Mouse (Mus musculus) kidney, postnatal 36 days (tissue): ENCODE results near the gene Frmd4a.

ENCODE experiments used
- DNase-seq, 2 experiments: peaks; one replicate each; pipeline ENCODE4 v3.0.0; 2021 to 2022; ENCODE audit warnings: mixed read lengths in 2 of 2

Gene Frmd4a

GRCm38 (mm10) chr2:4449860-4450480 is 432.5 kb downstream of the Frmd4a start:
- DNase-seq = peak; percentile 2 to 8

- DNase-seq = peak; percentile 13 to 19
Measured at GRCm38 (mm10) chr2:4452590-4453400, 435.3 kb downstream of the Frmd4a start.

DNA sequence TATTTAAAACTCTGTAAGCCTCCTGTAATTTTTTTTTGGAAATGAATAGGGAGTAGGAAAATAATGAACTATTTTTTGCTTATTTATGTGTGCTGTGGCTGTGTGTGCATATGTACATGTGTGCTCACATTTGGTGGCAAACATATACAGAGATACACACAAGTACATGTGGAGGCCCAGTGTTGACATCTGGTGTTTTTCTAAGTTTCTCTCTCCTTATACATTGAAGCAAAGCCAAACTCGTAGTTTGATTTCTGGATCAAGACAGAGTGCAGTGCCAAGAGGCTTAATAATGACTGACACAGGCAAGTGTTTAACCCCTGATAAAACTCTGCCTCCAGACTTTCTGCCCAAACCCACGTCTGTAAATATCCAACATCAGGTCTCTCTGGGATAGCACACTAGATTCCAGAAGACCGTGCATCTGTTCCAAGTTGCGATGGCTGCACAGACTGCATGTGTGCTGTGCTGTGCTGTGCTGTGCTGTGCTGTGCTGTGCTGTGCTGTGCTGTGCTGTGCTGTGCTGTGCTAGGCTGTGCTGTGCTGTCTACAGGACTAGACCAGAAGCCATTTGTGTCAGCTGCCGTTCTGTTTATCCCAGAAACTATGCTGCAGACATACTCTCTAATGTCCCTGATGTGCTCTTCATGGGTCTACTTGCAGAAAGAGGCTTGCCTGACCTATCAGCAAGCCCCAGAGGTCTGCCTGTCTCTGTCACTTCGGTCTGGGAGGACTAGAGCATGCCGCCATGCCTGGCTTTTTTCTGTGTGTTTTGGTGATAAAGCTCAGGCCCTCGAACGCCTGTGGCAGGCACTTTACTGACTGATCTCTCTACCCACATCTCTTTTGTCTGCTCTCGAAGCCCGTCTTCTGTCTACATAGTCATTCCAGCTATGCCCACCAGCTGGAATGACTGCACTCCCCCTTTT is 437.8 kb downstream of the Frmd4a start:
- DNase-seq = no peak

DNA sequence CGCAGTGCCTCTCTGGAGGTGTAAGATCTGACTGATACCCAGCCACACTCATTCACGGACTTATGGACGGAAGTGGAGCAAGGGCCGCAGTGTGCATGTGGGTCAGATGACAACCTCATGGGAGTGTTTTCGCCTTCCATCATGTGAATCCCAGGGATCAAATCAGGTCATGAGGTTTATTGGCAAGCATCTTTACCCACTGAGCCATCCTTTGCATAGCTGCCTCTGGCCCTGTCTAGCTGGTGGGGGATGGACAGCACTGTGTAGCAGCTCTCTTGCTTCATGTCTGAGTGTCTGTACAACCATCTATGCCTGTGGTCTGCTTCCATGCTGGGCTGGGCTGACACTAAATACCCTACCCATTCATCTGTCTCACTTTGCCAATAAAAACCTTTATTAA is 443.4 kb downstream of the Frmd4a start:
- no peak for DNase-seq

- DNase-seq = no peak
Measured at GRCm38 (mm10) chr2:4461514-4461913, 444.0 kb downstream of the Frmd4a start.

DNA sequence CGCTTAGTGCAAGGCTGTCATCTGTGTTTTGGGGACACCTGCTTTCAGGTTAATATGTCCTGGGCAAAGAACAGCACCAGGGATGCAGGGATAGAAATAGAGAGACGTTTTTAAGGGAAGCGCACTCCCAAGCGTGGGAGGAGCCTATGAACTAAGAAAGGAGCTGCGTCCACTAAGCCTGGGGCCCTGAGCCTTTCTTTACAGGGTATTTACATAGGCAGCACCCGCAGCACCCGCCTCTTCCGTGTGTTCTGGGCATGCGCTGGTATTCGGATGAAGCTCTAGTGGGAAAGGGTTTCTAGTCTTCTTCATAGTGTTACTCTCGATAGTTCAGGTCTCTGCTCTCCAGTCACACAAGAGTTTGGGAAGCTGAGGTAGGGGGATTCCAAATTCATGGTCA is 445.0 kb downstream of the Frmd4a start:
- no peak for DNase-seq

GRCm38 (mm10) chr2:4466084-4466483 is 448.6 kb downstream of the Frmd4a start:
- no peak for DNase-seq

DNA sequence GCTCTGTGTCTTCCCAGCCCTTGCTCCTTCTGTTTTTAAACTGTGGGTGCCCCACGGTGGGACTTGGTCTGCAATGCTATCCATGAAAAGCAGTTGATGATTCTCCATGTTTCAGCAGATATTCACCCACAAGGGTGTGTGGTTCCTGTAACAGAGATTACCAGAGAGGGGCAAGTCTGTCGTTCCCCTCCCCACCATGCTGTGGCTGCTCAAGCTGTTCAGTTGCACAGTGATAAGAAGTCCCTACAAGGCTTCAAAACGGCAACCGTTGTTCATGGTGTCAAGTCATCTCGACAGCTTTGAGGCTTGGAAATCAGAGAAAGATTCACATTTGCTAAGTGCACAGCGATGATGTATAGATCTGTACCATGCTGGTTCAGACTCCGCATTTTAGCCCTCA is 449.8 kb downstream of the Frmd4a start:
- DNase-seq = no peak

GRCm38 (mm10) chr2:4472760-4473480 is 455.4 kb downstream of the Frmd4a start:
- no peak for DNase-seq

- no peak for DNase-seq
Measured at GRCm38 (mm10) chr2:4473866-4474538, 456.5 kb downstream of the Frmd4a start.

- peak; percentile 18 to 25 for DNase-seq
Measured at GRCm38 (mm10) chr2:4474539-4474937, 457.0 kb downstream of the Frmd4a start.

DNA sequence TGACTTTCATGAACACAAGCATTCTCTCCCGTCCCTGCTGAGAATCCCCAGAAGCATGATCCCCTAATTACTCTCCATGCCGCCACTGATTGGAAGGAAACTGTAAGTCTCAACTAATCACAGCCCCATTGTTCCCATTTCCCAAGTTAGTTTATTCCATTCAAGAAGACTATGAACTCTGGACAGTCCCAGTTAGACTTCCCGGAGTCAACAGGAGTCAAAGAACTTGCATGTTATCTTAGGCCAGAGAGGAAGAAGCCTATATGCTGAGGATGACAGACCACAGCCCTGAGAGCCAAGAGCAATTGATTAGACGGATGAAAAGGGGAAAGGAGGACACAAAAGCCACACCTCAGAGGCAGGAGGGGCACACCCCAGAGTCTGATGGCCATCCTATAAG is 458.5 kb downstream of the Frmd4a start:
- no peak for DNase-seq

- no peak for DNase-seq
Measured at GRCm38 (mm10) chr2:4476608-4477007, 459.1 kb downstream of the Frmd4a start.

DNA sequence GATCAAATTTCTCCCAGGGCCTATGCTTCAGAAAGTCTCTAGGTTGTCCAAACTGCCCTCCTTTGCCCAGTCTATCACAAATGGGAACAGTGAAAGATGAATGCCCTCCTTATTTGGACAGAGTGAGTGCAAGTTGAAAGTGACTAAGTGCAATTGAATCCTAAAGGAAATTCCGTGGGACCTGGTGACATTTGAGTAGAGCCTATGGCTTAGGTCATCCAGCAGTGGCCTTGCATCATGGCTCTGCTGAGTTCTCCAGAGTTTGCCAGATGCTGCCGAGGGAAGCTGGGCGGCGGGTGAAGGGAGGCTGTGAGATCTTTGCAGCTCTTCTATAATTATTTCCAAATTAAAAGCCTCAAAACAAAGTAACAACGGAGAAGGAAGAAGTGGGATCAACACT is 459.8 kb downstream of the Frmd4a start:
- DNase-seq = no peak

GRCm38 (mm10) chr2:4480180-4480579 is 462.7 kb downstream of the Frmd4a start:
- DNase-seq = no peak

DNA sequence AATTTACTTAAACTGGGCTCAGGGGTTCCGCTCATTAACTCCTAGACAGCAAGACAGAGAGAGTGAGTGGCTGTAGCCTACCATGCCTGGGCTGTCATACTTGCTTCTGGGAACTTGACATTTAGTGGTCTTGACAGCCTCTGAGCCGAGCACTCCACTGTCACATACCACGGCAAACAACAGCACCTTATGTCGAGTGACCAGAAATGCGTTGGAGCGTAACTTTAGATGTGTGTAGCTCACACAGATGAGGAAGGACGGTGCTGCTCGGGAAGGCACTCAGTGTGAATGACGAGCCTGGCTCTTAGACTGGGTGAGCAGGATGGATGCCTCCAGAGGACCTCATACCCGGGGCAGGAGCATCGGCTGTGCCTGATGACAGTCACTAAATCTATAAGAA is 463.6 kb downstream of the Frmd4a start:
- no peak for DNase-seq

GRCm38 (mm10) chr2:4486185-4486584 is 468.7 kb downstream of the Frmd4a start:
- no peak for DNase-seq

GRCm38 (mm10) chr2:4487280-4487679 is 469.8 kb downstream of the Frmd4a start:
- no peak for DNase-seq

- DNase-seq = peak; percentile 16 to 34
Measured at GRCm38 (mm10) chr2:4490845-4491244, 473.3 kb downstream of the Frmd4a start.

- DNase-seq = peak; percentile 77 to 86
Measured at GRCm38 (mm10) chr2:4492485-4493481, 475.3 kb downstream of the Frmd4a start.

GRCm38 (mm10) chr2:4494478-4494877 is 477.0 kb downstream of the Frmd4a start:
- DNase-seq = no peak
